Mouse (Mus musculus): ENCODE results near the gene Cela3a. TPM values are rescaled to one million over a fixed set of nuclear protein-coding genes. Genes with fewer than 3 reads are reported as not detected.
"Not testable (repeated sequence)": the region's sequence is repeated elsewhere in the genome, so short reads cannot be mapped to it uniquely, and the experiment has no call there.

Gene Cela3a
- total RNA-seq, 2 experiments from 2014 or later: not detected

DNA sequence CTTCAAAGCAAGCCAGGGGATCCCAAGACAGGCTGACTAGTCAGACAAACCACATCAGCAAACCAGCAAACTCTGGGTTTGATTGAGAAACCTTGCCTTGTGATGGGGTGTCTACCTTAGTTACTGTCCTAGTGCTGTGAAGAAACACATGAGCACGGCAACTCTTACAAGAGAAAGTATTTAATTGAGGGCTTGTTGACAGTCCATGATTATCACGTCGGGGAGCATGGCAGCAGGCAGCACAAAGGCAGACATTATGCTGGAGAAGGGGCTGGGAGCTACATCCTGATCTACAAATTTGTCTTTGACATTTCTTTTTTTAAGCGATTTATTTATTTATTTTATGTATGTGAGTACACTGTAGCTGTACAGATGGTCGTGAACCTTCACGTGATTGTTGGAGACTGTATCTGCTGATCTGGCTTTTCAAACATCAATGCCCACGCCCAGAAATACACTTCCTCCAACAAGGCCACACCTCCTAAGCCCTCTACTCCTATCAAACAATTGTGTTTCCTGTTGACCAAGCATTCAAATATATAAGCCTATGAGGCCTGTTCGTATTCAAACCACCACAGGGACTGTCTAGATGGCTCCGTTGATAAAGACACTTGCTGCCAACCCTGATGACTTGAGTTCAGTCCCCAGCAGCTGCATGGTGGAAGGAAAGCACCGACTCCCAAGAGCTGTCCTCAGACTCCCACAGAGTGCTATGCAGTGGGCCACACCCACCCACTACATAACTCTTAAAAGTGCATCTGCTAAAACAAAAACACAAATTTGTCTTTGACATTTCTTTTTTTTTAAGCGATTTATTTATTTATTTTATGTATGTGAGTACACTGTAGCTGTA is 8.3 kb upstream of the Cela3a start:
- ATAC-seq (replicated peaks; ENCODE audit: low FRiP score, poor library complexity, severe bottlenecking): no peak

GRCm38 (mm10) chr4:137414936-137415335 is 5.3 kb upstream of the Cela3a start:
- ATAC-seq (replicated peaks; ENCODE audit: low FRiP score, poor library complexity, severe bottlenecking): no peak

GRCm38 (mm10) chr4:137412185-137412709 is 2.7 kb upstream of the Cela3a start:
- not testable (repeated sequence) for ATAC-seq (replicated peaks; ENCODE audit: low FRiP score, poor library complexity, severe bottlenecking)

DNA sequence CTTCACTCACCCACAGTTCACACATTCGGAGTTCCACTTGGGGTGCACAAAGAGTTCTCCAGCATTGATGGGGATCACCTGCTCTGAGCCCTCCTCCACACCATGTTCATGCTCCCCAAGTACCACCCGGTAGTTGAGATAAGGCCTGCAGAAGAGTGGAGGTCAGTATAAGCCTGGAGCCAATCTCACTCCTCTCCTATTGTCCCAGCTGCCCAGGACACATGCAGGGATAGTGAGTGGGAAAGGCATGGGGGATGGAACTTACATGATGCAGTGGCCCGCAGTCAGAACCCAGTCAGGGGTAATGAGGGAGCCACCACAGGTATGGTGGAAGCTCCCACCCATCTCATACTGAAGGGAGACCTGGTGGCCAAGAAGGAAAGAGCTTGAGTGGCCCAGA is 4.0 kb downstream of the Cela3a start:
- ATAC-seq (replicated peaks; ENCODE audit: low FRiP score, poor library complexity, severe bottlenecking): no peak

- ATAC-seq (replicated peaks; ENCODE audit: low FRiP score, poor library complexity, severe bottlenecking): no peak
These were observed 12.7 kb downstream of the Cela3a start for GRCm38 (mm10) chr4:137396641-137397525.

DNA sequence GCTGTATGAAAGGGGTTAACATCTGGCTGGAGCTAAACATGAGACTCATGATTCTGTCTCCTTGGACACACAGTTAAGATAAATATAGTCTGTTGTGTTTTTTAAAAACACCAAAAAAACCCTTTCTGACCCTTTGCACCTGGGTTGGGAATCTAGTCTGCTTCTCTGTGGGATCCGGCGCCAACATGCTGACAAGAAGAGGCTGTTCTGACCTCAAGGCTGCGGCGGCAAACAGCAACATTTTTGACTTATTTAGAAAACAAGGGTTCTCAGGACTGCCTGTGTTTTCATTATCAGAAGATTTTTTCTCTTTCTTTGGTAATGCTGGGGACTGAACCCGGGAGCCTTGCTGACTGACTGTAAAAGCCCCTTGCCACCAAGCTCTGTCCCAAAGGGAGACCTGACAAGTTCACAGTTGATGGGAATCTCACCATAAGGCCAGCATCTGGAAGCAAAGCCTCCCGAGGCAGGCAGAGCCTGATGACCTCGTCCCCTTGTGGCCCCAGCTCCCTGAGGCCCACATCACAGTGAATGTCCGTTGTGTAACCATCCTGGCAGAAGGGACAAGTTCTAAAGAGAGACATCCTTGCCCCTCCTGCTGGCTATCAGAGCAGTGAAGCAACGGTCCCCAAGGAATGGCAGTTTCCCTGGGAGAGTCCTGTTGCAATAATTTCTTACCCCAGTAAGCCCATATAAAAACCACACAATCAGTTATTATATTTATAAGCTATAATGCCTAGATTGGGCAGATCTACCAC is 16.0 kb downstream of the Cela3a start:
- ATAC-seq (replicated peaks; ENCODE audit: low FRiP score, poor library complexity, severe bottlenecking): no peak

DNA sequence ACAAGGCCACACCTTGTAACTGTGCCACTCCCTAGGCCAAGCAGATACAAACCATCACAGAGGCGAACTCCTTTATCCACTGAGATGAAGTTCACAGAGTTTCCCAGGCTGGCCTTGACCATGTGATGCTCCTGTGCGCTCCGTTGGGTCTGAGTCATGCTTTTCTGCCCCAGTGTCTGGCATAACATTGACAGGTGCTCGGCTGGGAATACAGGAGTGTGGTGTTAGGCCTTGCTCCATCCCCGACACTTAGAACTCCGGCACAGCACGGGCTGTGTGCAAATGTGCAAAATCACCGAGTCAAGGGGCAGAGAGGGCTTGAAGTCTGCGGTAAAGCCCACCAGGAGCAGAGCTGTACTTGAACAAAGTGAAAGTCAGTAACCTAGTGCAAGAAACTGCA is 16.7 kb downstream of the Cela3a start:
- no peak for ATAC-seq (replicated peaks; ENCODE audit: low FRiP score, poor library complexity, severe bottlenecking)

GRCm38 (mm10) chr4:137391287-137391686 is 18.3 kb downstream of the Cela3a start:
- no peak for ATAC-seq (replicated peaks; ENCODE audit: low FRiP score, poor library complexity, severe bottlenecking)

GRCm38 (mm10) chr4:137390196-137390595 is 19.4 kb downstream of the Cela3a start:
- ATAC-seq (replicated peaks; ENCODE audit: low FRiP score, poor library complexity, severe bottlenecking): no peak

- no peak for ATAC-seq (replicated peaks; ENCODE audit: low FRiP score, poor library complexity, severe bottlenecking)
These were observed 20.6 kb downstream of the Cela3a start for GRCm38 (mm10) chr4:137388983-137389382.

- peak; percentile 96 for ATAC-seq (replicated peaks; ENCODE audit: low FRiP score, poor library complexity, severe bottlenecking)
These were observed 21.4 kb downstream of the Cela3a start for GRCm38 (mm10) chr4:137388059-137388794.

GRCm38 (mm10) chr4:137387482-137388058 is 22.0 kb downstream of the Cela3a start:
- ATAC-seq (replicated peaks; ENCODE audit: low FRiP score, poor library complexity, severe bottlenecking): peak; percentile 21; the same call in 1 of the 2 replicates

DNA sequence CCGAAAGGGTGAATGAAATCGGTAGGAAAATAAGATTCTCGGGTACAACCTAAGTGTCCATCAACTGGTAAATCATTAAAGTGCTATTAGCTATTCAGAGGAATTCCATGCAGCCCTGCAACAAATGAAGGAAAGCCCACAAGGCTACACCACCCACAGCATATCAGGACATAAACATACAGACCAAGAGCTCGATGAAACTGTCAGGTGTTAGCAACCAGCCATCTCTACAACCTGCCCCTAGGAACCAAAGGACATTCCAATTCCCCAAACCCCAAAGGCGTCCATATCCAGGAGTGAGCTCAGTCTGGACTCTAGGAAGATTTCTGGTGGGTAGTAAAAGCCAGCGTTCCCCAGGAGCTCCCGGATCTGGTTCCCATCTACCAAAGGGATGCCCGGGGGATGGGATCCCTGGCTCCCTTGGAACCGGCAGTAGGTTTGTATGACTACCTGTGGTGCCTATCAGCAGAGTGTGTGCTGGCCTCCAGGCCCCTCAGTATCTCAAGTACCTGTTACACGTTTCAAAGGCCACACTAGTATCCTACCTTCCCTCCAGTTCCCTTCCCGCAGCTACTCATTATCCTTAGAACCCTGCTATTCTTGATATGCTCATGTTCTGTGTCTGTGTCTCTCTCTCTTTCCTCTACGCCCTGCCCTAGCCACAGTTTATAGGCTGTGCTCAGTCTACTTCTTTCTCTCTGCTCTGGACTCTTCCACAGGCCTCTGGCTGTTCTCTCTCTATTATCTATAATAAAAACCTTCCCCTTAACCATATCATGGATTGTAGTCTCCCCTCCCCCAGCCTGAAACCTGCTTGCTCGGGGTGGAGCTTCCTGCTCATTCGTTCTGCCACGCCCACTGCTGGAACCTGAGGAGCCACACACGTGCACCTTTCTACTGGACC is 28.6 kb downstream of the Cela3a start:
- peak; percentile 74 for ATAC-seq (replicated peaks; ENCODE audit: low FRiP score, poor library complexity, severe bottlenecking)

DNA sequence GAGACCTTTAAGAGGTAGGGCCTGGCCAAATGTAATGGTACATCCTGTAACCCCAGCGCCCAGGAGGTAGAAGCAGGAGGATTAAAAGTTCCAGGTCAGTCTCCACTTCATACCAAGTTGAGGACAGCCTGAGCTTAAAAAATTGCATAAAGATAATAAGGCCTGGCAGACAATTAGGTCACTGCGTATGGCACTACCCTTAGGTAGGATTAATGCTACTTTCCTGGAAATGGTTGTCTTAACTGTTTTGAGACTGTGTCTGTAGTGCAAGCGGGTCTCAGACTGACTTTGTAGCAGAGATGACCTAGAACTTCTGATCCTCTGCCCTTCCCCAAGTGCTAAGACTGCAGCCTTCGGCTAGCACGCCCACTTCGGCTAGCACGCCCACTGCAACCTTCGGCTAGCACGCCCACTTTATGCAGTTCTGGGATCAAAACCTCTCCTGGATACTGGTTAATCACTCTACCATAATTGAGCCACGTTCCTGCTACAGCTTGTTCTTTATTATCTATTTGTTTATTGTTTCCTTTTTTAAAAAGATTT is 29.8 kb downstream of the Cela3a start:
- ATAC-seq (replicated peaks; ENCODE audit: low FRiP score, poor library complexity, severe bottlenecking): no peak

- no peak for ATAC-seq (replicated peaks; ENCODE audit: low FRiP score, poor library complexity, severe bottlenecking)
These were observed 30.5 kb downstream of the Cela3a start for GRCm38 (mm10) chr4:137379085-137379484.

DNA sequence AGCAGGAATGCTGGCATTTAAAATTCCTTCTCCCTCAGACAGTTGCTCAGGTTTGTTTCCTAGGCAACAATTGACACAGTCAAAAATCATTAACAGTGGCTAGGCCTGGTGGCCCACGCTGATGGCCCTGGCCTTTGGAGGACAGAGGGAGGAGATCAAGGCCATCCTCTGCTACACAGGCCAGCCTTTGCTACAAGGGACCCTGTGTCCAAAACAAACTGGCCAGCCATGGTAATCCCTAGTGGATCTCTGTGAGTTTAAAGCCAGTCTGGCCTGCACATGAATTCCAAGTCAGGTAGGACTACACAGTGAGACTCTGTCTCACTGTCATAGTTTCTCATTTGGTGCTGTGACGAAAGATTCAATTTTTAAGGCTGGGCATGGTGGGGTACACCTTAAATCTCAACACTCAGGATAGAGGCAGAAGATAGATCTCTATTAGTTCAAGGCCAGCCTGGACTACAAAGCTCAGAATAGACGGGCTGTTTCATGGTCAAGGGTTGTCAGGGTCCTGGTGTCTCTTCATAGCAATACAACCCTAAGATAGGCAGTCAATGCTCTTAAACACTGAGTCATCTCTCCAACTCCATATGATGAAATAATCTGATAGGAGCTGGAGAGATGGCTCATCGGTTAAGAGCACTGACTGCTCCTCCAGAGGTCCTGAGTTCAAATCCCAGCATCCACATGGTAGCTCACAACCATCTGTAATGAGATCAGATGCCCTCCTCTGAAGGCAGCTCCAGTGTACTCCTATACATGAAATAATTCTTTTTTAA is 31.9 kb downstream of the Cela3a start:
- ATAC-seq (replicated peaks; ENCODE audit: low FRiP score, poor library complexity, severe bottlenecking): no peak

- no peak for ATAC-seq (replicated peaks; ENCODE audit: low FRiP score, poor library complexity, severe bottlenecking)
These were observed 32.8 kb downstream of the Cela3a start for GRCm38 (mm10) chr4:137376778-137377177.
